Mouse (Mus musculus) retina, embryonic 14.5 days (tissue): ENCODE results near the gene Aff1.

Experiments used
- DNase-seq: peaks from one replicate; pipeline ENCODE4 v3.0.0-alpha.2; 2015; ENCODE audit warnings: low spot score

Gene Aff1

DNA sequence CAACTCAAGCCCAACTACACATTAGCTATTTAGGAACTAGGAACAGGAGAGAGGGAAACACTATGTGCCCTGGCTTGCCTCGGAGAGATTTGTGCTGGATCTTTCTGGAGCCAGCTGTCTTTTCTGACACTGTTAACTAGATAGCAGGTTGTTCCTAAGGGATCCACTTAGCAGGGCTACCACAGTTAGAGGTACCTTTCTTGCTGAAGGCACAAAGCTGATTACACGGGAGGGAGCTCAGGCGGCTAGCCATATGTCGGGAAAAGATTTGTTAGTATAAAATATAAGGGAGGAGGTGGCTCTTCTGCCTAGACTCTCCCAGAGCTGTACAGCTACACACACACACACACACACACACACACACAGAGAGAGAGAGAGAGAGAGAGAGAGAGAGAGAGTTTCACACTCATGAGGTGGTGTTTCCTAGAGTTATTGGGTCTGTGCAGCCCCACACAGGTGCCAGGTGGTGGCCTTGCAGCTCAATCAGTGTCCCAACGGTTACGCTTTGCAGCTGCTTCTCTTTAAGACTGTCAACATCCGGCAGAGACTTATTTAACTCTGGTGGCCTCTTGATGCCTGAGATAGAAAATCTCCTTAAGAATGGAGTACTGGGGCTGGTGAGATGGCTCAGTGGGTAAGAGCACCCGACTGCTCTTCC lies 34.2 kb downstream of the Aff1 start:
- DNase-seq, result peak; percentile 30

DNA sequence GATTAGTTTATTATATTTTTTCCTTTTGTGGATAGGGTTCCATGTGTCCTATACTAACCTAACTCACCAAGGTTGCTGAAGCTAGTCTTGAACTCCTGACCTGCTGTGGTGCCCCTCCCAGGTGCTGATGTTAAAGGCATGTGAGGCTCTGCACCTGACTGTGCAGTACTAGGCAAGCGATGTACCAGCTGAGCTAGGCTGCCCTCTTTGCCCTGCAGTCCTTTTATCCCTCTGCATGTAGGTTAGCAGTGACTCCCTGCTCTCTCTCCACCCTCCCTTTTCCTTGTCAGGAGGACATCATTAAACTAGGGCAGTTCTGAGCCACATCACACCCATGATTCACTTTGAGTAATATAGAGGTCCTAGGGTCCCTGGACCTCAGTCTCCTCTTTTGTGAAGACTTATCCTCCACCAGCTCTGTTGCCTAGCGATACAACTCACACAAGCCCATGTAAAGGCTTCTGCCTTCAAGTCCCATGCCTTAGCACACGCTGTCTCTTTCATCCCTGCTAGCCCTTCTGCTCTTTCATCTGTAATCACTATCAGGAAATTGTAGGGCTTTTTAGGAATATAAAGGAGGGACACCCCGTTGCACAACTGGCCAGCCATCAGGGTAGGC lies 35.7 kb downstream of the Aff1 start:
- DNase-seq, result no peak

DNA sequence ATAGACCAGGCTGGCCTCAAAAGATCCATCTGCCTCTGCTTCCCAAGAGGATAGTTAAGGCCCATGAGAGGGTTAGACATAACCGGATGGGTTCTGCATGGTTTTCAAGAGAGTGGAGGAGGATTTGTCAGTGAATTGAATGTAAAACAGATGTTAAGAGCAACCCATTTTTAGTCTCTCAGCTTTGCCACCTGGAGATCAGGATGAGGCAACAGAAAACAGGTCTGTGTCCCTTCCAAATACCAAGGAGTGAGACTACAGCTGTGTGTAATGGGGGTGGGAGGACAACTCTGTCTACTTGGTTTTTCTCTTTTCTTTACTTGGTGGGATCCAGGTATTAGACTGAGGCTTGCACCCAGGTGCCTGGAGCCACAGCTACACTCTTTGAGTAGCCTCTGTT lies 37.1 kb downstream of the Aff1 start:
- no peak for DNase-seq

DNA sequence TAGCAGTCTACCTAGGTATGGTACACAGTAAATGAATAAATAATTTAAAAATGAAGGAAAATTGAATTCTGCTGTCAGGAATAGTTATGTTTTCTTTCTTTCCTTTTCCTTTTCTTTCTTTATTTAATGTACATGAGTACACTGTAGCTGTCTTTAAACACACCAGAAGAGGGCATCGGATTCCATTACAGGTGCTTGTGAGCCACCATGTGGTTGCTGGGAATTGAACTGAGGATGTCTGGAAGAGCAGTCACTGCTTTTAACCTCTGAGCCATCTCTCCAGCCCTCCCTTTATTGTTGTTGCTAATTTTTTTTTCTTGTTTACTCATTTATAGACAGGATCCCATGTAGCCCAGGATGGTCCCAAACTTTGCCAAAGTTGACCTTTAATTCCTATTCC lies 38.0 kb downstream of the Aff1 start:
- no peak for DNase-seq

DNA sequence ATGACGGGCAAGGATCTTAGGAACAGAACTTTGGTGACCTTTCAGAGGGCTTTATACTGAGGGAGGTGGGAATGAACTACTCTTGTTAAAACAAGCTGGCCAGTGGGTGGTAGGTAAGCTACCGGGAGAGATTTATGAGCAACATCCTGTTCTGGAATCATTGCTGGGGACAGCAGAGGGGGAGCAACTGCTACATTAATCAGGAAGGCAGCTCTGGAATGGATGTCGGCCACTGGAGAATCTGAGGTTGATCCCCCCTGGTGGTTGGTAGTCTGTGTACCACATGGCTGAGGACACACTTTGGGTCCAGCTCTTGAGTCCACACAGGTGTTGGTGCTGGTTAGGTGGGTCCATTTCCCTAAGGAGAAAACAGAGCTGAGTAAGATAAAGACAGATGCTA lies 38.6 kb downstream of the Aff1 start:
- no peak for DNase-seq

DNA sequence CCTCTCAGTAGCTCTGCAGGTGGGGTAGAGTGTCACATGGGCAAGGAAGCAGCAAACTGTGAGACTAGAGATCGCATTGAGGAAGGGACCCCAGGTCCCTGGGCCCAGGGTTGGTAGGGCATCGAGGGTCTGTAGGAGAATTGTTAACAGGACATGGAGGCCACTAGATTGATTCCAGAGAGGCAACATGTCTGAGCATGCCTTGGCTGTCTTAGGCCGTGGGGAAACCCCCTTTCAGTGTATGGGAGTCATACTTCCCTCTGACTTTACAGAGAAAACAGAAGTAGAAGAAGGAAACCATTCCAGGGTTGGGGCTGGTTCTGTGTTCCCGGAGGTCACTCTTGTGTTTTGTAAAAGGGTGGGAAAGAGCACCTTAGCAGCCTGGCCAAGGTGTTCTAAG lies 40.4 kb downstream of the Aff1 start:
- no peak for DNase-seq

DNA sequence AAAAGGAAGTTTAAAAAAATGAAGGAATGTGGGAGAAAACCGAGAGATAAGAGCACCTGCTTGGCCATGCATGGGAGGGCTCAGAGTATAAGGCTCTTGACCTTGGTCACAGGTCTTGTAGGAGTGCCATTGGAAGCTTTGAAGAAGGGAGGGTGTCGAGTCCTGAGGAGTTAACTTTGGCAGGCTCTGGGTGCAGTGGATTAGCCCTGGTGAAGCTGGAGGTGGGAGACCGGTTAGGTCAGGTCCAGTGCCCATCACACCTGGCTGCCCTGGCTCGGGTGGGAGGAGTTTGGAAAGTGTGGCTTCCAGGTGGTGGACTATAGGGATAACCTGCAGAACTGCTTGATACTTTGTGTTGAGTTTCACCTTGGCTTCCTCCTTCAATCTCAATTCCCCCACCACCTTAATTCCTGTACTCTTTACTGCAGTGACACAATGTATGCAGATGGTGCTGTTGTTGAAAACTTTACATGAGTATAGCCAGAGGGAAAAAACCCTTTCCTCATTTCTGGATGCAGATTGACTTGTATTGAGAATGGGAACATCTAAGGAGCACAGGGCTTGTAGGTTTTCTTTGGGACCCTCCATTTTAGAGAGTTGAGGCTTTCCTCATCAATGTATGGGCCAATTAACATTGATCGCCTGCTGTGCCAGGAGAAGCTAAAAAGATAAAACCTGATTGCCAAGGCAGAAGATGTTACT lies 43.4 kb downstream of the Aff1 start:
- DNase-seq, result no peak

DNA sequence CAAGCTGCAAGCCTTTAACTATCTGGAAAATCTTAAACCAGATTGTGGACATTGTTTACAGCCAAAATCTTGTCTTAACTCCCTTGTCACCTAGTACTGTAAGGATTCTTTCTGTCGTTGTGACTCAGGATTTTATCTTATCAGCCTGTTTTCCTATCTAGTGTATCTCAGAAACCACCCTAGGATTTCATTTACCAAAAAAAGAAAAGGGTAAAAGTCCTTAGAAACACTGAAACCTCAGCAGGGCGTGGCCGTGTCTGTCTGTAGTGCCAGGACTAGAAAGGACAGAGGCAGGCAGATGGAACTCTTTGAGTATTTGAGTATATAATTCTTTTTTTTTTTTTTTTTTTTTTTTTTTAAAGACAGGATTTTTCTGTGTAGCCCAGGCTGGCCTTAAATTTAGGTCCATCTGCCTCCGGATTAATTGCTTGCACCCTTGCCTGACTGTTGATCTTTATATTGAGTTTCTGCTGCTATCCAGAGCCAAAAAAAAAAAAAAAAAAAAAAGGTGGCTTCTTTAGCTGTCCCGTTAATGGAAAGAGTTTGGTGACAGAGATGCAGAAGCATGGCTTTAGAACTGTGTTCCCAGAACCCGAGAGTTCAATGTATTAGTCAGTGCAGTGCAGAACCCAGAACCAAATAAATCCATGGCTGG lies 44.5 kb downstream of the Aff1 start:
- no peak for DNase-seq

DNA sequence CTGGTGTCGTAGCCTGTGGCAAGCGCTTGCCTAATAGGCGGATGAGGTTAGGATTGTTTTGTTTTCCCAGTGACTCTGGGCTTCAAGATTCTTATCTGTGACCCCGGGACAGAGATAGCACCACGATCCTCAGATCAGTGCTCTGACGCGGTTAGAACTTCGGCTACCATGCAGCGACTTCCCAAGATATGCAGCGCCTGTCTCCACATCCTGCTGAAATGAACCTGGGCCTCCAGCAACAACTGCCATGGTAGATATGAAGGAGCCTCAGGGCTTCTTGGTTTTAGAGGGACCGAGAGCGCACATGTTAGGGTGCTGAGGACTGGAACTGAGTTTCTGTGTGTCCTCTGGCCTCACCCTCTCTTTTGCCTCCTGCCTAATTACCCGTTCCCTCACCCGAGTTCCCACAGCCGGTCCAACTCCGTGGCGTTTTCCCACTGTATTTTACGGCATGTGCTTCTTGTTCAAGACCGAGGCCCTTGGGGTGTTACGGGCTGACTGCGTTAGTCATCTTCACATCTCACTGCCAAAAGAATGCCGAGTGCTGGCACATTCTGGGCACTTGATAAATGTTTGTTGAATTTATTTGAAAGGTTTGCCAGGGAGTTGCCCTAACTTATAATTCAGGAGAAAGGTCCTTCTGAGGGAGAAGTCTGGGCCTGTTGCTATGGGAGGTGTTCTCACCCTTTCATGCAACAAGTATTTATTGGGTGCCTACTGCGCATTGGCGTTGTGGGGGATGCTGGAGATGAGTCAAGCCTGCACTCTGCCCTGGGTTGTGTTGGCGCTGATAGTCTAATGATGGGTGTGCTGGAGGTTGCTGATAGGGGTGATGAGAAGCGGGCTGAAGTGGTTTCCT lies 45.3 kb downstream of the Aff1 start:
- DNase-seq, result no peak

DNA sequence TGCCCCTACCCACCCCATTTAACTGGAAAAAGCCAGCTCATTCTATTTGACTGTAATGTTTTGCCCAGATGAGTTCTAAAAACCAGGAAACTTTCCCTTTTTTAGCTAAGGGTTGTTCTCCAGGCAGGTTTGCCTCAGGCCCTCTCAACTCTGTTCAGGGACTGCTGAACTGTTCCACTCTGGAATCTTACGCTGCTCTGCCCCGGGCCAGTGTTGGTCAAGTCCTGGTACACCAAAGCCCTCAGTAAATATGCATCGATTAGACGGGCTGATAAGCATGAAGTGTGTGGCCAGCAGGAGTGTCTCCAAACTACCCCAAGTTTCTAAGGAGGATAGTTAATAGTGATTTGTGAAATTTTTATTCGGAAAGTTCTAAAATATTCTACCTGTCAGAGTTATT lies 46.3 kb downstream of the Aff1 start:
- no peak for DNase-seq

DNA sequence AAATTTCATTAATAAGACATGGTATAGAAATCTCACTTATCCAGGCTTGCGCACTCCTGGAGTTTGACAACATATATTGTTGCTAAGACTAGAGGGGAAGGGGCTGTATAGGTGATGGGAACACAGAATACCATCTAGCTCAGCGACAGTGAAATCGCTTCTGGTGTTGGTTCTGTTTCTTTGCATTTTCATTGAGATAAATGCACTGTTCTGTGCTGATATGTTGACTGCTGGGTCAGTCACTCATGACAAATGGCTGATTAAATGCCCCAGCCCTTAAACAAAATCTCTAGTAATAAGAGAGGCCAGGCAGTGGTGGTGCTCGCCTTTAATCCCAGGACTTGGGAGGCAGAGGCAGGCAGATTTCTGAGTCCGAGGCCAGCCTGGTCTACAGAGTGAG lies 47.0 kb downstream of the Aff1 start:
- no peak for DNase-seq

DNA sequence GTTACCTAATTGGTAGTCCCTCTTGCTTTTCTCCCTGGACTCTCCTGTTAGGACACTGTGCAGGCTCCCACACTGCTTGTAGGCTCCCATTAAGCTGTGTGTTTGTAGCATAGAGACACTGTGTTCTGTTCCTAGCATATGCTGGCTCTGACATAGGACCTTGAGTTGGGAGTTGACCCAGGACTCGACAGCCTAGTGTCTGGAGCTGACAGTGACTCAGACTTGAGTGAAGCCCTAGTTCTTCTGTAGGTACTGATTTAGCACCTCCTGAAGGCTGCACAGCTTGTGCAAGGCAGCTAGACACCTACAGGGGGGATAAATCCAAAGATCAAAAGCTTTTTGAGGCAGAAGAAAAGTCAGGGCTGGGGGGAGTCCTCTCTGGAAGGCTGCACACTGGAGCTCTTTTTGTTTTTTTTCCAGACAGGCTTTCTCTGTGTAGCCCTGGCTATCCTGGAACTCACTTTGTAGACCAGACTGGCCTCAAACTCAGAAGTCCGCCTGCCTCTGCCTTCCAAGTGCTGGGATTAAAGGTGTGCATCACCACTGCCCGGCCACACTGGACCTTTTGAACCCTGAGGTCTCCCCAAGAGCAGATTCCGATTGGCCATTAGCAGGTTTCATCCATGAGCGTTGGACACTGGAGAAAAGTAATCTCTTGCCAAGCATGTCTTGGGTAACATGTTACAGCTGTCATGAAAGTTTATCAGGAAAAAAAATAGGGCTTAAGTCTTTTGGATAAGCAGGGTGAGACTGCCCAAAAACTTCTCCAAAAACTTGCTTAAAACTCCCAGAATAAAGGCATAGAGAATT lies 48.1 kb downstream of the Aff1 start:
- DNase-seq, result no peak

DNA sequence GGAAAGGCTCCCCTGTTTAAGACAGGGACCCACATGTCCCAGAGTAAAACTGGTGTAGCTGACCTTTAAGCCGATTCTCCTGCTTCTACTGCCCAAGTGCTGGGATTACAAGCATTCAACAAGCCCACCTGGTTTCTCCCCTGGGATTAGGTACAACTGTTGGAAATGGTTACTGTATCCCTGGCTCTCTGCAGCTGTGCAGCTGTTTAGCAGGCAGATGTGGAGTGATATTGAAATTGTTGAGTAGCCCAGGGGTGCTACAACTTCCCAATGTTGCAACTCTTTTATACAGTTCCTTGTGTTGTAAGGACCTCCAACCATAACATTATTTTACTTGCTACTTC lies 48.7 kb downstream of the Aff1 start:
- no peak for DNase-seq

DNA sequence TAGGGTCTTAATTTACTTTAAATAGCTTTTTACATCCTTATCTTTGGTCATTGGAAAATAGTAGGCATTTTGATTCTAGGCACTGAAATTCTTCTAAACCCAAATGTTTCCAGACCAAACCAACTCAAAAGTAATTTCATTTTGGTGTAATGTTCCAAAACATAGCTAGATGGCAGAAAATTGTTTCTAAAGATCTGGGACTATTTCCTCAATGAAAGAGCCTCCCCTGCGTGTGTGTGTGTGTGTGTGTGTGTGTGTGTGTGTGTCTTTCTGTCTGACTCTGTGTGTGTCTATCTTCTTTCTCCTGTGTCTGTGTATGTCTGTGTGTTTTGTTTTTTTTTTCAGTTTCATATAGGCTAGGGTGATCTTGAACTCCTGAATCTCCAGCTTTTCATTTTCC lies 49.3 kb downstream of the Aff1 start:
- no peak for DNase-seq

DNA sequence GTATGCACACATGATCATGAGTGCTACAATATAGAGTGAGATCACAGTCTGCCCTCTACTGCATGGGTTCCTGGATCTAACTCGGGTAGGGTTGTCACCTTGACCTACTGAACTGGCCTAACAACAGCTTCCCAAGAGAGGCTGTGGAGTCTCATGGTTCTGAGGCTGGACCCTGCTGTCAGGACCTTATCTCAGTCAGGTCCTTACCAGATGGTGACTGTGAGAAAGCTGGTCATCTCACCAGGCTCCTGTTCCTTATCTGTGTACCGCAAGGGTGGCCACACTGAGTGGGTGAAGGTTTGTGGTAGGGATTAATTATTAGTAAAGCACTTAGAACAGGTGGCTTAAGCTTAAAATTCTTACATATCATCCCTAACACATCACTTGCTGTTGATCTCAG lies 49.8 kb downstream of the Aff1 start:
- DNase-seq, result no peak

DNA sequence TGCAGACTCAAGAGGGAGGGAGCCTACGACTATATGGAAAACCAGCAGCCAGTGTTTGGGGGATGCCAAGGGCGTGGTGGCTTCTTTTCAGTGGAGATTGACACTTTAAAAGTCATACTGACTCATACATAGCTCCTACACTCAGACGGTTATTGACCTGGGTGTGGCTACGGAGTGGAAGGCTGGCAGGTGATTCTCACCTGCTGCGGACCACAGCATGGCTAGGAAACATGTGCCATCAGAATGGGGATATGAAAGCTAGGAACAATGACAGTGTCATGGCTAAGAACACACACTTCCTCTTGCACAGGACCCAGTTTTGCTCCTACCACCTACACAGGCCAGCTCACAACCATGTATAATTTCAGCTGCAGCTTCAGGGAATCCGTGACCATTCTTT lies 52.4 kb downstream of the Aff1 start:
- no peak for DNase-seq

DNA sequence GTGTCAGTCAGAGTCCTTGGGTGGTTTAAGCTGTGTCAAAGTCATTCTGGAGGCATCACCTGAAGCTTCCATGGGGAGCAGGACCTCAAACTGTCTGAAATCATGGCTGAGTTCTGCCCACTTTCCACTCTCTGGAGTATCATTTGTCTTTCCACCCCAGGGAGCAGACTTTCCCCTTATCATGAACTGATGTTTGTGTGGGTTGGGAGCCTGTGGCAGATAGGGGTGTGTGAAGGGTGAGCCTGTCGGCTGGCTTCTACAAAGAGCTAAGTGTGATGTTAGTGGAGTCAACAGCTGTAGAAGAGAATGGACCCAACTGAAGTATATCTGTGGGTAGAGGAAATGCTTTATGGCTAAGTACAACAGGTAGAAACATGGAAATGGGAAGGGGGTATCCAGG lies 53.5 kb downstream of the Aff1 start:
- DNase-seq, result no peak

DNA sequence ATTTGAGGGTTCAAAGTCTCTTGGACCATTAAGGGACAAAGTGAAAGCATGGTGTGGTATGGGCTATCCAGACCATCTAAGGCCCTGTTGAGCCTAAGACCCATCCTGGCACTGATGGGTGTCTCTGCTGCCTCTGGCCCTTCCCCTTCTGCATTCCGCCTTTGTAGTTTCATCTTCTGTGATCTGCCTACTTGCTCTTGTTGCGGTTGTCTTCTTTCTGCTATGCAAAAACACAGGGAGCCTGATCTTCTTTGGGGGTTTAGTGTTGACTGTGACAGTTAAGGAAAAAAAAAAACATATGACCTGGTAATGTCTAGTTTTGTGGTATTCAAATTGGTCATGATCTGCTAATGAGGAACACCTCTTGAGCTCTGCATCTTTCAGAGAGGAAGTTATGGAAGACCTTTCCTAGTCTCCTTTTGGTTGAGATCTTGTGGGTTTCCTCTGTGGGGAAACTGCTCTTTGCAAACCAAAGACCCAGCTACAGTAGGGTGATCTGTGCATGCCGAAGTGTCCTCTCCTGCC lies 54.4 kb downstream of the Aff1 start:
- no peak for DNase-seq

DNA sequence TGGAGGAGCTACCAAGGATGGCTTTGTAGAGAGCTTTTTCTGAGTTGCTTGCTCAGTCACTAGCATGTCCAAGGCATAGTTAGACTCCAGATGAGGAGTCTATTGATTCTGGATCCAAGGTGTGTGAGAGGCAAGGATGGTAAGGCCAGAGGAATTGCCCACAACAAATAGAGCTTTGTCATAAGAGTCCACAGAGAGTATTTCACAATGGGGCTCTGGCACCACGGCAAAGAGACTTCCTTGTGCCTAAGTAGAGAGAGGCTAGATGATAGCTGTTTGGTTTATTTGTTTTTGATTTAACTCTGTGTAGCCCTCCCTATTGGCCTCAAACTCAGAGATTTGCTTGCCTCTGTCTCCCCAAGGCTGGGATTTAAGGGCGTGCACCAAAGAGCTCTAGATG lies 54.9 kb downstream of the Aff1 start:
- no peak for DNase-seq

DNA sequence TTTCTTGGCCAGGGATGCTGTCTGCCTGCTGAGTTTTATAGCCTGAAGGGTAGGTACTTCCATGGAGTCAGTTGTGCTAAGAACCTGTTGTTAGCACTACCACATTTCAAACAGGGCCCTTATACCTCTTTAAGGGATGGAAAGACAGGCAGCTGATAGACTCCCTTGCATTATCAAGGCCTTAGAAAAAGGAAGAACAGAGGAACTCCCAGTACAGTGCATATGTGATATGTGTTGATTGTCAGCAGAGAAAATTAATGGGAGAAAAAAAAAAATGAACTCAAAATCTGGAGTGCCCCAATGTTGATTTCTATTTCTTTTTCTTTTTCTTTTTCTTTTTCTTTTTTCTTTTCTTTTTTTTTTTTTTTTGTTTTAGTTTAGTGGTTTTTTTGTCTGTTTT lies 56.2 kb downstream of the Aff1 start:
- no peak for DNase-seq
